Mouse (Mus musculus): ENCODE measurements at regions not wholly inside any gene's neighbourhood (a gene's known extent, or its start where the extent isn't known, plus 50 kb on each side); places are given as distances from the start of the nearest gene placed in this dataset.

DNA sequence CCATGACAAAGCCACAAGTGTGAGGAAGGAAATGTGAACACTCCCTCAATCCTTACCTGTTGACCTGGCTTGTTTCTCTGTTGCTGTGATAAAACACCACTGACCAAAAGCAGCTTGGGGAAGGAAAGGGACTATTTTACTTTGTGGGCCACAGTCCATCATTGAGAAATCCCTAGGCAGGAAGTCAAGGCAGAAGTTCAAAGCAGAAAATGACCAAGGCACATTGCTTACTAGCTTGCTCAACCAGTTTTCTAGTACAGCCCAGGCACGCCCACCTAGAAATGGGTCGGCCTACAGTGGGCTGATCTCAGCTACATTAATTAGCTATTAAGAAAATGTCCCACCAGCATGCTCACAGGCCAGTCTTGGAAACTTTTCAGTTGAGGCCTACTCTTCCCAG, 59.8 kb upstream of the Zmynd11 start:
- Histone ChIP-seq H3K9ac (no peak overlapping the region), H3K27ac (replicated peaks) (no peak overlapping the region), H3K4me2 (no peak overlapping the region), H3K4me3 (replicated peaks) (no peak overlapping the region), H3K27me3 (no peaks in the 10 kb centered on the region), H3K9me3 (replicated peaks) (no peaks in the 10 kb centered on the region), H3K36me3 (replicated peaks) (no peaks in the 10 kb centered on the region), H3K4me1 (replicated peaks) (no peaks in the 10 kb centered on the region)
- WGBS (ENCODE audit: insufficient replicate concordance) = 51% methylated on average over 2 of the region's 2 CpGs
- ATAC-seq (ENCODE audit: insufficient read depth) = 0 out of 2 replicates have a peak, but pooled peaks have one; percentile 28

DNA sequence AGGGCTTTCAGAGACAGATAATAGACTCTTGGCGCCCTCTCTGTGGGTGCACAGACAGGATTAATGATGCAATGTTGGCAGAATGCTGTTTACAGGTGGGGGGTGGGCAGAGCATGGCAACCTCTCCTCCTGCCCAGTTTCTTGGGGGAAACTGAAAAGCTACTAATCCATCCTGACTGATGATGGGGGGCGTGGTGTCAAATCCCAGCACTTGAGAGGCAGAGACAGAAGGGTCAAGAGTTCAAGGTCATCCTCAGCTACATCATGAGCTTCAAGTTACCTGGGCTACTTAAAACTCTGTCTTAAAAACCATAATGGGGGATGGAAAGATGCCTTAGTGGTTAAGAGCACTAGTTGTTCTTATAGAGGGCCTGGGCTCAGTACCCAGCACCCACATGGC, 52.2 kb upstream of the Zmynd11 start:
- H3K9me3 ChIP-seq (replicated peaks) = no peaks in the 10 kb centered on the region
- no peaks in the 10 kb centered on the region for H3K27me3 ChIP-seq
- H3K36me3 ChIP-seq (replicated peaks) = no peaks in the 10 kb centered on the region
- H3K27ac ChIP-seq (replicated peaks) = no peak overlapping the region
- ATAC-seq (ENCODE audit: insufficient read depth) = no peak
- H3K4me1 ChIP-seq (replicated peaks) = no peaks in the 10 kb centered on the region
- H3K4me2 ChIP-seq = no peak overlapping the region
- H3K4me3 ChIP-seq (replicated peaks) = no peak overlapping the region
- no peak overlapping the region for H3K9ac ChIP-seq
- WGBS (ENCODE audit: insufficient replicate concordance) = 42% methylated on average over 2 of the region's 2 CpGs
